Mouse (Mus musculus): Measurements from ENCODE around the gene Hsd17b12. TPM values are rescaled to one million over a fixed set of nuclear protein-coding genes. Genes with fewer than 3 reads are reported as not detected.
A peak's percentile ranks its signal among the peaks of the same experiment; 100 is the strongest.

The Hsd17b12 gene
- total and polyA plus RNA-seq, 3 experiments = 70.7 to 117 (median 114) TPM

DNA sequence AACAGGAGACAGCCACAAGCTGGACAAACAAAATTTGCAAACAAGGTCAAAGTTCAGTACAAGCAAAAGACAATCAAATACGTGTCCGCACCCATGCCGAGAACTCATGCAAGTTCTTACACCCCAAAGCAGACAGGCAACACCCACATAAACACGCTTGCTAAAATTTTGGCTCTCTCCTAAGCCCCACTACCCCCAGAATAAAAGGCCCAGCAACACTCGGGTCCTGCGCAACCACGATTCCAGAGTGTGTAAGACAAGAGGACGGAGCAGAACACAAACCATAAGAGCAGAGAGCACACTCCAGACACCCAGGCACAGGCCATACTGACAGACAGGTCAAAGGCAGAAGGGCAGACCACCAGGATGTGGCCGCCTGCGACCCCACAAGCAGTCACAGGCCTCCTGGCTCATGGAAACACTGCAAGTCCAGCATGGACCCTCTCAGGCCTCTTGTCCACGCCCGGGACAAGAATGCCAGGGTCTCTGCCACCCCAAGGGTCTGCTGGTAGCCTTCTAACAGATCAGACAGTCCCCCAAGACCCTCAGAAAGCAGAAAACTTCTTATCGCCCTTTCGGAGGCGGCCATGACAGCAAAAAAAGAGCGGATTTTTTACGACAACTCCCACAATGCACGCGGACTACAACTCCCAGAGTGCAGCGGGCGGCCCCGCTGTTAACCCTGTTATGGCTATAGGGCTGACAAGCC lies 20.7 kb upstream of the Hsd17b12 start (continued):
- TF ChIP-seq UBTF (IDR thresholded peaks at IDR 0.05; ENCODE audit: low read depth, low read length) = no peak
- no peak for TF ChIP-seq MAZ (IDR thresholded peaks at IDR 0.05; ENCODE audit: low read depth, low read length)
- peak; percentile 85 for TF ChIP-seq TCF12 (IDR thresholded peaks at IDR 0.05; ENCODE audit: low read depth, low read length)
- TF ChIP-seq USF1 (IDR thresholded peaks at IDR 0.05; ENCODE audit: low read depth, low read length) = no peak
- 0 out of 2 replicates have a peak, but pooled peaks have one; percentile 40 for TF ChIP-seq E2F4 (IDR thresholded peaks at IDR 0.05; ENCODE audit: insufficient replicate concordance, low read depth, low read length)
- peak; percentile 89 for TF ChIP-seq ZNF384 (IDR thresholded peaks at IDR 0.05; ENCODE audit: low read depth, low read length)

DNA sequence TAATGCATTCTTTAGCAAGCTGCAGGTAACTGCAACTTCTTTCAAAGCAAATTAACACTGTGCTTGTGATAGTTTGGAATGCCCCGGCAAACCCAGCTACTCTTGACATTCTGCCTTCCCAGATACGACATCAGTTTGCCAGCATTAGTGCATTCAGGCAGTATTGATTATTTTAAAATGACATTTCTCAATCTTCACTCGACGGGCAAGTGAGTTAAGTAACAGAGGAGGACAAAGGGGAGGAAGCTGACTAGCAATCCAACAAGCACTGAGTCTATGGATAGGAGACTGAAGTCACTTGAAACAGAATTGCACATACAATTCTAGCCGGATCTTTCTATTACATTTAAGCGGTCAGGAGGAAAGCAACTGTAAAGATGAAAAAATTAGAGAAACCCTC lies 19.5 kb upstream of the Hsd17b12 start:
- H3K27me3 ChIP-seq (replicated peaks) = peaks cover 6% of the 10 kb centered on the region
- H3K4me2 ChIP-seq (ENCODE audit: insufficient read depth, low read depth, poor library complexity, severe bottlenecking) = no peak overlapping the region
- no peaks in the 10 kb centered on the region for H3K9me3 ChIP-seq (replicated peaks; ENCODE audit: low read length)
- TF ChIP-seq CHD1 (IDR thresholded peaks at IDR 0.05; ENCODE audit: low read depth, low read length) = no peak
- no peak for TF ChIP-seq BHLHE40 (IDR thresholded peaks at IDR 0.05; ENCODE audit: low read depth, low read length)
- TF ChIP-seq POLR2AphosphoS2 (IDR thresholded peaks at IDR 0.05; ENCODE audit: low read depth, low read length) = no peak
- TF ChIP-seq PAX5 (IDR thresholded peaks at IDR 0.05; ENCODE audit: low read length) = no peak
- TF ChIP-seq JUND (conservative IDR thresholded peaks at IDR 0.05; ENCODE audit: low read depth, low read length) = no peak
- no peak for TF ChIP-seq JUN (IDR thresholded peaks at IDR 0.05; ENCODE audit: insufficient read depth, low read depth, low read length)
- TF ChIP-seq MAFK (IDR thresholded peaks at IDR 0.05; ENCODE audit: insufficient replicate concordance, low read length) = no peak
- no peak for TF ChIP-seq KAT2A (IDR thresholded peaks at IDR 0.05; ENCODE audit: insufficient replicate concordance, low read length)
- TF ChIP-seq E2F4 (IDR thresholded peaks at IDR 0.05; ENCODE audit: insufficient replicate concordance, low read depth, low read length) = no peak
- no peak for TF ChIP-seq ZC3H11A (IDR thresholded peaks at IDR 0.05; ENCODE audit: low read depth, low read length)
- TF ChIP-seq TBP (conservative IDR thresholded peaks at IDR 0.05; ENCODE audit: low read depth, low read length) = no peak
- TF ChIP-seq USF1 (IDR thresholded peaks at IDR 0.05; ENCODE audit: low read depth, low read length) = no peak
- TF ChIP-seq MAX (IDR thresholded peaks at IDR 0.05; ENCODE audit: low read length) = no peak
- no peak for TF ChIP-seq TCF12 (IDR thresholded peaks at IDR 0.05; ENCODE audit: low read depth, low read length)
- no peak for TF ChIP-seq RAD21 (IDR thresholded peaks at IDR 0.05; ENCODE audit: low read depth, low read length)
- no peak for TF ChIP-seq ZKSCAN1 (IDR thresholded peaks at IDR 0.05; ENCODE audit: borderline replicate concordance, low read depth, low read length)
- H3K36me3 ChIP-seq (replicated peaks in 1 of 2; ENCODE audit: control insufficient read depth in 1 of 2, insufficient read depth in 1 of 2, low read length in 1 of 2) = no peaks in the 10 kb centered on the region
- no peak overlapping the region for H3K4me3 ChIP-seq (replicated peaks in 1 of 3; ENCODE audit: low read depth in 2 of 3, low read length in 2 of 3, poor library complexity in 1 of 3)
- H3K9ac ChIP-seq (ENCODE audit: insufficient read depth, low read depth) = no peak overlapping the region
- no peak overlapping the region for H3K27ac ChIP-seq (ENCODE audit: insufficient read depth, low read depth)
- in situ Hi-C loops (cut with MboI; ENCODE audit: low pct_ligation_motif_present, low pct_unique_long_range_greater_than_20kb, low sequenced_read_pairs) (no loop called here), dilution Hi-C loops (cut with MboI; ENCODE audit: extremely low pct_ligation_motif_present, extremely low pct_unique_long_range_greater_than_20kb, low sequenced_read_pairs) (no loop called here)
- H3K79me2 ChIP-seq (replicated peaks; ENCODE audit: control insufficient read depth, extremely low read depth, insufficient read depth, poor library complexity, severe bottlenecking) = no peaks in the 10 kb centered on the region
- H3K4me1 ChIP-seq (ENCODE audit: control insufficient read depth in 1 of 2, insufficient read depth in 2 of 2) = peaks cover 0 to 10% of the 10 kb centered on the region in 2 experiments; a peak in 2 of 4 replicates
- DNase-seq (ENCODE audit: extremely low read depth) = no peak

Measured in CH12.LX (cell line).